Mouse (Mus musculus) bone marrow, adult 2 months (tissue): ENCODE results near the gene Rspry1.

Source experiments
- CTCF ChIP-seq: fragments of 200-500 bp; IDR thresholded peaks from 2 replicates; pipeline ENCODE4 v1.5.1; 2011; ENCODE audit warnings: low read length, control low read depth; ENCODE audit not compliant: control insufficient read depth, insufficient read depth
- POLR2A ChIP-seq: fragments of 200-500 bp; IDR thresholded peaks from 2 replicates; pipeline ENCODE4 v1.6.1; 2011; ENCODE audit warnings: low read depth, mild to moderate bottlenecking, control low read depth, low read length, borderline replicate concordance; ENCODE audit not compliant: control insufficient read depth

GRCm38 (mm10) chr8:94569419-94569818 is 32.3 kb upstream of the Rspry1 start:
- TF ChIP-seq CTCF (no peak), POLR2A (no peak)
